In genomic region chr19:28452951-28453520, GRCm38 (mm10) we compare ENCODE assay signal across 10 mouse cellular contexts.
DNase-seq lines count a peak whose midpoint lies in the region; ATAC-seq and TF ChIP-seq lines count a peak whose summit lies in the region.
"Had no signal": no experiment of that assay in that cellular context is flagged by ENCODE, and none has a peak within 500 bp of the region (broad histone marks: within the 10 kb centered on the region; RNA-seq: fewer than 3 reads in every experiment).

No protein-coding gene starts in this region.

- no peak overlapping the region for H3K9ac ChIP-seq in kidney, postnatal 0 days (ENCODE audit: low read depth, low read length)
- H3K9ac ChIP-seq in kidney, embryonic 15.5 days: no peak overlapping the region
- no peak overlapping the region for H3K9ac ChIP-seq in stomach, postnatal 0 days (ENCODE audit: low read length)
- H3K9ac ChIP-seq: lung, embryonic 14.5 days had no signal

- no peak for DNase-seq in kidney, postnatal 0 days (ENCODE audit: low spot score)
- peak; percentile 14 to 19 for DNase-seq in frontal cortex, postnatal 25 days (ENCODE audit: low spot score in 2 of 2)
- peak; percentile 35 for DNase-seq in mesoderm, embryonic 11.5 days (ENCODE audit: low read depth, low spot score)
- peak; percentile 46 for DNase-seq in telencephalon, adult 2 months (ENCODE audit: low read depth, low spot score)
- no peak for DNase-seq in adrenal gland, postnatal 36 days
- no peak for DNase-seq in urinary bladder, adult 18-20 months (ENCODE audit: low spot score in 2 of 2)
- DNase-seq in stomach, postnatal 0 days (ENCODE audit: low spot score): no peak
- DNase-seq: lung, embryonic 14.5 days had no signal

- ATAC-seq in kidney, postnatal 0 days (replicated peaks; ENCODE audit: low FRiP score, low read depth): no peak
- no peak; the same call in 1 of the 2 replicates for ATAC-seq in kidney, embryonic 15.5 days (replicated peaks; ENCODE audit: low FRiP score)
- no peak for ATAC-seq in stomach, postnatal 0 days (ENCODE audit: low FRiP score, low TSS enrichment)

- no peaks in the 10 kb centered on the region for H3K27me3 ChIP-seq in kidney, postnatal 0 days (ENCODE audit: insufficient read depth, low read length)
- H3K27me3 ChIP-seq in kidney, embryonic 15.5 days: no peaks in the 10 kb centered on the region
- no peaks in the 10 kb centered on the region for H3K27me3 ChIP-seq in stomach, postnatal 0 days (ENCODE audit: control insufficient read depth, insufficient read depth, low read length)

- H3K4me3 ChIP-seq in kidney, postnatal 0 days (replicated peaks; ENCODE audit: low read depth, low read length): no peak overlapping the region
- no peak overlapping the region for H3K4me3 ChIP-seq in kidney, embryonic 15.5 days (replicated peaks)
- H3K4me3 ChIP-seq in stomach, postnatal 0 days (ENCODE audit: low read depth, low read length): no peak overlapping the region

- H3K27ac ChIP-seq in kidney, postnatal 0 days: no peak overlapping the region
- no peak overlapping the region for H3K27ac ChIP-seq in kidney, embryonic 15.5 days
- H3K27ac ChIP-seq in stomach, postnatal 0 days (replicated peaks): no peak overlapping the region

- H3K36me3 ChIP-seq in kidney, postnatal 0 days (ENCODE audit: insufficient read depth, low read length): no peaks in the 10 kb centered on the region
- no peaks in the 10 kb centered on the region for H3K36me3 ChIP-seq in kidney, embryonic 15.5 days
- H3K36me3 ChIP-seq in stomach, postnatal 0 days (ENCODE audit: control insufficient read depth, insufficient read depth, low read length): no peaks in the 10 kb centered on the region
- H3K36me3 ChIP-seq: G1E had no signal

- no peak for TF ChIP-seq EP300 in stomach, postnatal 0 days (optimal IDR thresholded peaks at IDR 0.05)

- peaks cover 2% of the 10 kb centered on the region; the same call in 1 of the 2 replicates for H3K4me1 ChIP-seq in kidney, postnatal 0 days (replicated peaks; ENCODE audit: insufficient read depth, low read length)
- peaks cover 11% of the 10 kb centered on the region; the same call in 1 of the 2 replicates for H3K4me1 ChIP-seq in kidney, embryonic 15.5 days
- no peaks in the 10 kb centered on the region for H3K4me1 ChIP-seq in stomach, postnatal 0 days (replicated peaks; ENCODE audit: control insufficient read depth, insufficient read depth)

- no peaks in the 10 kb centered on the region for H3K9me3 ChIP-seq in kidney, postnatal 0 days (replicated peaks; ENCODE audit: low read length)
- no peaks in the 10 kb centered on the region for H3K9me3 ChIP-seq in kidney, embryonic 15.5 days (replicated peaks)
- no peaks in the 10 kb centered on the region for H3K9me3 ChIP-seq in stomach, postnatal 0 days (ENCODE audit: control insufficient read depth, low read length)
- H3K9me3 ChIP-seq: G1E had no signal

- 0 out of 2 replicates have a peak overlapping the region, but pooled peaks have one; percentile 8 for H3K4me2 ChIP-seq in kidney, postnatal 0 days (ENCODE audit: low read length)
- H3K4me2 ChIP-seq in kidney, embryonic 15.5 days: no peak overlapping the region
- no peak overlapping the region for H3K4me2 ChIP-seq in stomach, postnatal 0 days (replicated peaks; ENCODE audit: low read depth)
- H3K4me2 ChIP-seq: lung, embryonic 14.5 days had no signal

- WGBS in kidney, postnatal 0 days: 39% methylated on average over 12 of the region's 12 CpGs
- WGBS in kidney, embryonic 15.5 days: 39% methylated on average over 12 of the region's 12 CpGs
- WGBS in stomach, postnatal 0 days: 72% methylated on average over 12 of the region's 12 CpGs

- TF ChIP-seq CTCF in kidney, postnatal 0 days (IDR thresholded peaks at IDR 0.05; ENCODE audit: low read depth): no peak
- TF ChIP-seq CTCF in stomach, postnatal 0 days (IDR thresholded peaks at IDR 0.05; ENCODE audit: low read depth): no peak

Comparison
In these comparisons a context has a peak if more than half of its experiments do, and no peak if none do; other contexts are left out.
1. DNase-seq: peak in frontal cortex, postnatal 25 days (2 of 2), mesoderm, embryonic 11.5 days (single experiment) and telencephalon, adult 2 months (single experiment); none in kidney, postnatal 0 days (single experiment), adrenal gland, postnatal 36 days (0 of 2), urinary bladder, adult 18-20 months (0 of 2) and stomach, postnatal 0 days (single experiment).